Mouse (Mus musculus) duodenum, adult 2 months (tissue): ENCODE data around the gene Gm7861. TPM values are rescaled to one million over a fixed set of nuclear protein-coding genes. Genes with fewer than 3 reads are reported as not detected.

ENCODE experiments used
- polyA plus RNA-seq: library from polyadenylated mRNA; depleted of rRNA; stranded (reverse); fragments of >200 nt; gene quantifications from 2 replicates; pipeline ENCODE4 v1.2.3, GENCODE M21; 2012; ENCODE audit warnings: low replicate concordance; rRNA removed

Gm7861 gene
- polyA plus RNA-seq, result 33.1 TPM in 1 of 2 replicates, not detected in the other

DNA sequence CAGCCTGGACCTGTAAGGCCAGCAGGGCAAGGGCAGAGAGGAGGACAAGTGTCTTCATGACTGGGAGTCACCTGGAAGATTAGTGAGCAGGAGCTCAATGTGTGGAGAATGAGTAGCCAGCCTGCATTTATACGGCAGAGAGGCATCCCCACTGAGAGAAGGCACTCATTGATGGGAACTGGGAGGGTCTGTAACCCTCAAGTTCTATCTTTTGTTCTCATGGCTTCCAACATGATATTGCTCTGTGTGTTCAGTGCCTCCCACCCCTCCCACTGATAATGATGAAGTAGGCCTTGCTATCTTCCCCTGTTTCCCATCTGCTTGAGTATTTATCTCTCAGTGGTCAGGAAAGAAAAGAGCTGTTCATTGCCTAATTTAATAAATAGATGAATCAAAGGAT, at the start of gene Gm7861:
Gene Gm7861, minus strand, starts transcription at position 101 of the 400 bp plus-strand sequence.

DNA sequence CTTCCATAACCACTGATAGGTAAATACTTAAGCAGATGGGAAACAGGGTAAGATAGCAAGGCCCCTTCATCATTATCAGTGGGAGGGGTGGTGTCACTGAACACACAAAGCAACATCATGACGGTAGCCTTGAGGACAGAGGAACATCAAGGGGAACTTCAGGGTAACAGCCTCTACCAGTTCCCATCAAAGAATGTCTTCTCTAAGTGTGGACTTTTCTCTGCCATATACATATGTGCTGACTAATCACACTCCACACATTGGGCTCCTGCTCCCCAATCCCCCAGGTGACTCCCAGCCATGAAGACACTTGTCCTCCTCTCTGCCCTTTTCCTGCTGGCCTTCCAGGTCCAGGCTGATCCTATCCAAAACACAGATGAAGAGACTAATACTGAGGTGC, 23.6 kb upstream of the Gm7861 start, which contains the start of gene Defa26:
Gene Defa26, plus strand, starts transcription at position 301 of the 400 bp plus-strand sequence.

GRCm38 (mm10) chr8:21582706-21583105, 11.6 kb downstream of the Gm7861 start, which contains the start of gene Defa28:
Gene Defa28 (plus strand): TSS chr8:21583006.

GRCm38 (mm10) chr8:21565086-21565485, 29.2 kb downstream of the Gm7861 start, which contains the start of gene Defa37:
Gene Defa37 (plus strand): TSS chr8:21565386.

Other genes with a start within 250 kb of the Gm7861 start
- gene Defa2, start 216.0 kb downstream of the Gm7861 start, polyA plus RNA-seq, result 16.4 TPM in 1 of 2 replicates, not detected in the other
- gene Defa33, start 202.7 kb downstream of the Gm7861 start, polyA plus RNA-seq, result 3.2 TPM in 1 of 2 replicates, not detected in the other
- 162 and 240 TPM in 2 replicates for gene Defa36, start 167.1 kb downstream of the Gm7861 start, polyA plus RNA-seq
- gene Gm7849, start 137.9 kb downstream of the Gm7861 start, polyA plus RNA-seq, result 10.6 and 78.7 TPM in 2 replicates
- 8.4 TPM in 1 of 2 replicates, not detected in the other for gene Defa20, start 85.2 kb downstream of the Gm7861 start, polyA plus RNA-seq
- gene Defa32, start 65.5 kb downstream of the Gm7861 start, polyA plus RNA-seq, result 1.7 TPM in 1 of 2 replicates, not detected in the other
- not detected in 2 replicates for gene Defa37, start 29.1 kb downstream of the Gm7861 start, polyA plus RNA-seq
- 0.45 TPM in 1 of 2 replicates, not detected in the other for gene Defa28, start 11.5 kb downstream of the Gm7861 start, polyA plus RNA-seq
- 0.42 and 1.5 TPM in 2 replicates for gene Defa26, start 23.7 kb upstream of the Gm7861 start, polyA plus RNA-seq
- 8.3 and 19.8 TPM in 2 replicates for gene Defa17, start 61.3 kb upstream of the Gm7861 start, polyA plus RNA-seq
- gene Defa34, start 71.3 kb upstream of the Gm7861 start, polyA plus RNA-seq, result not detected in 2 replicates
- gene AY761184, start 109.1 kb upstream of the Gm7861 start, polyA plus RNA-seq, result 130 and 525 TPM in 2 replicates
- 1,037 and 1,891 TPM in 2 replicates for gene Defa24, start 140.0 kb upstream of the Gm7861 start, polyA plus RNA-seq
- gene Defb50, start 229.0 kb upstream of the Gm7861 start, polyA plus RNA-seq, result not detected in 2 replicates
- gene Defb2, start 245.4 kb upstream of the Gm7861 start, polyA plus RNA-seq, result not detected in 2 replicates